Mouse (Mus musculus) brain, embryonic 14.5 days (tissue): ENCODE results near the gene Cdk14.

Source experiments
- CTCF ChIP-seq: fragments of 200-500 bp; IDR thresholded peaks from 2 replicates; pipeline ENCODE4 v1.5.1; 2012; ENCODE audit warnings: inconsistent platforms, mild to moderate bottlenecking, moderate library complexity, borderline replicate concordance; ENCODE audit not compliant: insufficient read depth, insufficient read length; ENCODE audit errors: extremely low read depth
- POLR2A ChIP-seq: fragments of 200-500 bp; IDR thresholded peaks from 2 replicates; pipeline ENCODE4 v1.6.1; 2012; ENCODE audit warnings: mild to moderate bottlenecking, inconsistent platforms, borderline replicate concordance; ENCODE audit not compliant: poor library complexity, insufficient read depth, insufficient read length, severe bottlenecking; ENCODE audit errors: extremely low read depth

DNA sequence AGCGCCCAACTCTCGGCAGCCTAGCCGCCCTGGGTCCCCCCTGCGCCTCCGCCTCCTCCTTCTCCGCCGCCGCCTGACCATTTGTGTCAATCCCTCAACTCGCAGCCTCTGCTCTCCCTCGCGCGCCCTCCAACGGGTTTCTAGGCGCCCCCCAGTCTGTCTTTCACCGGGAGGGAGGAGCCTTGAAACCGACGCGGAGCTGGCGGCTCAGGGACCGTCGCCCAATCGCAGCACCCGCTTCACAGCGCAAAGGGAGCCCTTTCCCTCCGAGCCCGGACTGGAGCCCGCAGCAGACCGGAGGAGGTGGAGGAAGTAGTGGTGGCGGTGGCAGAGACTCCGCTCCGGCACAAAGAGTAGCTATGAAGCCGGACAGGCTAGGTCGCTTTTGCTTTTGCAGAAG, 662.2 kb downstream of the Cdk14 start, which contains the start of gene Fzd1:
- TF ChIP-seq CTCF: no peak
- TF ChIP-seq POLR2A: no peak; the same call in 1 of the 2 replicates
